Mouse (Mus musculus) intestine, embryonic 16.5 days (tissue): ENCODE measurements around the gene Cplx3. TPM values are rescaled to one million over a fixed set of nuclear protein-coding genes. Genes with fewer than 3 reads are reported as not detected.

Experiments
- ATAC-seq: fragments of 200-750 bp; cut with Nextera tagmentation; 2 replicates; pipeline ENCODE4 v1.8.0; 2017; ENCODE audit warnings: moderate TSS enrichment, moderate library complexity
- H3K27ac ChIP-seq: fragments of 300-500 bp; sonication (generic); 2 replicates; pipeline ENCODE4 v1.5.1; 2014; ENCODE audit warnings: mild to moderate bottlenecking, low read length
- H3K27me3 ChIP-seq: fragments of 300-500 bp; sonication (generic); replicated peaks from 2 replicates; pipeline ENCODE4 v1.6.1; 2014; ENCODE audit warnings: low read length, control low read depth, mixed read lengths; ENCODE audit not compliant: control insufficient read depth, insufficient read depth
- H3K36me3 ChIP-seq: fragments of 300-500 bp; sonication (generic); 2 replicates; pipeline ENCODE4 v1.6.1; 2014; ENCODE audit warnings: low read length, control low read depth; ENCODE audit not compliant: control insufficient read depth, insufficient read depth
- H3K4me1 ChIP-seq: fragments of 300-500 bp; sonication (generic); 2 replicates; pipeline ENCODE4 v1.6.1; 2014; ENCODE audit warnings: low read length, control low read depth, mixed read lengths; ENCODE audit not compliant: control insufficient read depth, insufficient read depth
- H3K4me2 ChIP-seq: fragments of 300-500 bp; sonication (generic); 2 replicates; pipeline ENCODE4 v1.6.1; 2014; ENCODE audit warnings: low read depth, low read length, control low read depth
- H3K4me3 ChIP-seq: fragments of 300-500 bp; sonication (generic); 2 replicates; pipeline ENCODE4 v1.5.1; 2014; ENCODE audit warnings: mild to moderate bottlenecking, low read length
- H3K9ac ChIP-seq: fragments of 300-500 bp; sonication (generic); 2 replicates; pipeline ENCODE4 v1.6.1; 2014; ENCODE audit warnings: low read depth, low read length
- H3K9me3 ChIP-seq: fragments of 300-500 bp; sonication (generic); 2 replicates; pipeline ENCODE4 v1.6.1; 2016; ENCODE audit warnings: low read length, control low read depth; ENCODE audit not compliant: control insufficient read depth
- WGBS: fragments of 180-500 bp; shearing (Covaris S2); extraction: QIAGEN DNeasy Blood & Tissue Kit; methylation state at CpG from one replicate; pipeline ENCODE4 v1.1.7; 2014; 5-methylcytosine and 5-hydroxymethylcytosine counted together
- polyA plus RNA-seq: library from polyadenylated mRNA; unstranded; fragments of >200 nt; fragmentation: Nextera tagmentation; extraction: Ambion mirVana; gene quantifications from 2 replicates; pipeline ENCODE4 v1.2.1, GENCODE M21; 2015

Gene Cplx3
- polyA plus RNA-seq, 1 experiment from 2014 or later, result not detected

- Histone ChIP-seq H3K4me1 (no peaks in the 10 kb centered on the region), H3K4me2 (no peak overlapping the region), H3K27ac (no peak overlapping the region), H3K4me3 (no peak overlapping the region), H3K9ac (no peak overlapping the region), H3K27me3 (peaks cover 9% of the 10 kb centered on the region), H3K36me3 (no peaks in the 10 kb centered on the region), H3K9me3 (no peaks in the 10 kb centered on the region)
- 56% methylated on average over 3 of the region's 3 CpGs for WGBS
- ATAC-seq, result no peak
These were observed 4.3 kb upstream of the Cplx3 start for GRCm38 (mm10) chr9:57610359-57610826.

- Histone ChIP-seq H3K9ac (no peak overlapping the region), H3K4me1 (no peaks in the 10 kb centered on the region), H3K4me3 (no peak overlapping the region), H3K4me2 (no peak overlapping the region), H3K27me3 (peaks cover 9% of the 10 kb centered on the region), H3K9me3 (no peaks in the 10 kb centered on the region), H3K27ac (no peak overlapping the region), H3K36me3 (no peaks in the 10 kb centered on the region)
- no peak for ATAC-seq
- WGBS, result 59% methylated on average over 3 of the region's 3 CpGs
These were observed 3.7 kb upstream of the Cplx3 start for GRCm38 (mm10) chr9:57609803-57610202.

- H3K4me3 ChIP-seq, result no peak overlapping the region
- ATAC-seq, result no peak
- no peak overlapping the region for H3K27ac ChIP-seq
- 21% methylated on average over 9 of the region's 9 CpGs for WGBS
- no peak overlapping the region for H3K4me2 ChIP-seq
- H3K4me1 ChIP-seq, result peaks cover 9% of the 10 kb centered on the region
- no peaks in the 10 kb centered on the region for H3K36me3 ChIP-seq
- no peaks in the 10 kb centered on the region for H3K9me3 ChIP-seq
- peaks cover 13% of the 10 kb centered on the region for H3K27me3 ChIP-seq
- H3K9ac ChIP-seq, result no peak overlapping the region
These were observed 578 bp downstream of the Cplx3 start for GRCm38 (mm10) chr9:57605503-57605902.

DNA sequence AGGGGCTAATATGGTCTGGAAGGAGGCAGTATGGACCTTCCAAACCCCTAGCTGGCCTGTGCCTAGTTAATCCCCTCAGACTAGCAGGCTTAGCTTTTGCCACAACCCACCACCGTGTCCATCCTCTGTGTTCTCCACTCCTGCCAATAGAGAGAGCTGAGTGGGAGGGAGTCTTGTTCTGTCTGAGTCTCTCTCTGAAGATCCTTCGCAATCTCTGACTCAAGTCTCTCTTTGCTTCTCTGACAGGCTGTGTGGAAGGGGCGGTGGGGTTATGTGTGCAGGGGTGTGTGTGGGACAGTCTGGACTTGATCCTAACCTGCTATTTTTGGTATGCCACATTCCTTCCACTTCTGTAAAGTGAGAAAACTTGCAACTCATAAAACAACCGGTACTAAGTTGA, 1.2 kb downstream of the Cplx3 start:
- Histone ChIP-seq H3K36me3 (no peaks in the 10 kb centered on the region), H3K27me3 (peaks cover 13% of the 10 kb centered on the region), H3K4me2 (no peak overlapping the region), H3K4me3 (no peak overlapping the region), H3K27ac (no peak overlapping the region), H3K9me3 (no peaks in the 10 kb centered on the region), H3K9ac (no peak overlapping the region), H3K4me1 (peaks cover 14% of the 10 kb centered on the region)
- no peak for ATAC-seq
- WGBS, result 75% methylated on average over 4 of the region's 4 CpGs

DNA sequence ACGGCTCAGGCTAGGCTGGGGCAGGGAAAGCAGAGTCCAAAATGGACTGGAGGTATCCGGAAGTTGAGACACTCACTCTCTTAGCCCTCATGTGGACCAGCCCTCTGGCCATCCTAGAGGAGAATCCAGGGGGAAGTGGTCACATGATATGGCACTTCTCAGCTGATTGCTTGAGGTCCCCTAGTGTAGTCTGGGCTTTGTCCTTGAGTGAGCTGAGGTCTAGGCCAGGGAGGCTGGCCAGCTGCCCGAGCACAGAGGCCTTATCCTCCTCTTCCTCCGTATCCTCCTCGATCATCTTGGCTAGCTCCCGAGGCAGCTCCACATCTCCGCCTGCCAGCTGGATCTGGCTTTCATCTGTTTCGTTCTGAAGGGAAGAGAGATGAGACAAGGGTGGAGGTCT, 4.0 kb downstream of the Cplx3 start:
- Histone ChIP-seq H3K9me3 (no peaks in the 10 kb centered on the region), H3K27ac (no peak overlapping the region), H3K27me3 (peaks cover 10% of the 10 kb centered on the region), H3K36me3 (no peaks in the 10 kb centered on the region), H3K4me2 (no peak overlapping the region), H3K4me1 (peaks cover 27% of the 10 kb centered on the region), H3K9ac (no peak overlapping the region), H3K4me3 (no peak overlapping the region)
- ATAC-seq, result no peak
- WGBS, result 58% methylated on average over 8 of the region's 8 CpGs

DNA sequence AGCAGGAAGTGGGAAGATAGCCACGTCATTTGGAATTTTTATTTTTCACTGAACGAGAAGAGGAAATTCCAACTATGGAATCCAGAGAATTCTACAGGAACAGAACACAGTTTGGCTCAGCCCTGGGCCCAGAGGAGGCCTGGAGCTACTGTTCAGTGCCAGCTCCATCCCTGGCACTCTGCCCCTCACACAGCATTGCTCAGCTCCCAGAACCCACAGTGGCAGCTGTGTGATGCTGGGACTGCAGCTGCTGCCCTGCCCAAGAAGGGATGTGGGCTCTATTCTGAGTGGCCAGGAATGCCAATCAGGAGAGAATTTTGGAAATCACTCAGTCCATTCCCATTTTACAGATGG, 4.8 kb downstream of the Cplx3 start:
- Histone ChIP-seq H3K27ac (no peak overlapping the region), H3K9me3 (no peaks in the 10 kb centered on the region), H3K27me3 (peaks cover 7% of the 10 kb centered on the region), H3K4me3 (no peak overlapping the region), H3K36me3 (no peaks in the 10 kb centered on the region), H3K9ac (no peak overlapping the region), H3K4me1 (peaks cover 27% of the 10 kb centered on the region), H3K4me2 (no peak overlapping the region)
- 0 out of 2 replicates have a peak, but pooled peaks have one; percentile 21 for ATAC-seq
- 13% methylated on average over 2 of the region's 2 CpGs for WGBS

DNA sequence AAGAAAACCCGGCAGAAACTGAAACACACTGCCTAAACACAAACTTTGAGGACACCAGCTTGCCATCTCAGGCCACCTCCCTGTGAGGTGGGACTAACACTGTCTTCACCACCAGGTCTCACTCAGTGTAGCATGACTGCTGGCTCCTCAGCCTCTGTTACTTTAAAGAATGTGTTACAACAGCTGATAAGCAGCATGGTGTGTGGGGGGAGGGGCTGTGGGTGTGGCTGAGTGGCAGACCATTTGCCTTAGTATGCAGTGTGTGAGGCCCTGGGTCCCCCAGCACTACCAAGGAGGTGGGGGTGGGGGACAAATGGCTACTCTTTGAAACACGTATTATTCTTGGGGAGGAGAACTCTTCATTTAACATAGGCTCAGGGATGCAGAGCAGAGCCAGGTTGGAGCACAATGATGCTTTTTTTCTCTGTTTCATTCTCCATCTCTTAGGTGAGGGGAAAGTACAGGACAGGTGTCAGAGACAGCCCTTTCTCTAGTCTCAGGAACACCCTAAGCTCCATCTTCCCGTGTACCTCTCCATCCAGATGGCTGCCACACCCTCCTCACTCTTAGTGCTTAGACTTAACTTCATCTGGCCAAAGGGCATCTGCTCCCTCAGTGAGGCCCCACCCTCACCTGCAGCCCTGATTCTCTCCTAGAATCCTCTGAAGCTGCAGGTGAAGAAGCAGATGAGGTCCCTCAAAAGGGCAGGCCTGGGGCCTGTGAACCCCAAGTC, 5.3 kb downstream of the Cplx3 start:
- Histone ChIP-seq H3K36me3 (no peaks in the 10 kb centered on the region), H3K9me3 (no peaks in the 10 kb centered on the region), H3K4me2 (no peak overlapping the region), H3K27me3 (peaks cover 4% of the 10 kb centered on the region; the same call in 1 of the 2 replicates), H3K27ac (no peak overlapping the region), H3K4me1 (peaks cover 27% of the 10 kb centered on the region), H3K9ac (no peak overlapping the region), H3K4me3 (no peak overlapping the region)
- 3% methylated on average over 3 of the region's 3 CpGs for WGBS
- ATAC-seq, result peak; percentile 88

DNA sequence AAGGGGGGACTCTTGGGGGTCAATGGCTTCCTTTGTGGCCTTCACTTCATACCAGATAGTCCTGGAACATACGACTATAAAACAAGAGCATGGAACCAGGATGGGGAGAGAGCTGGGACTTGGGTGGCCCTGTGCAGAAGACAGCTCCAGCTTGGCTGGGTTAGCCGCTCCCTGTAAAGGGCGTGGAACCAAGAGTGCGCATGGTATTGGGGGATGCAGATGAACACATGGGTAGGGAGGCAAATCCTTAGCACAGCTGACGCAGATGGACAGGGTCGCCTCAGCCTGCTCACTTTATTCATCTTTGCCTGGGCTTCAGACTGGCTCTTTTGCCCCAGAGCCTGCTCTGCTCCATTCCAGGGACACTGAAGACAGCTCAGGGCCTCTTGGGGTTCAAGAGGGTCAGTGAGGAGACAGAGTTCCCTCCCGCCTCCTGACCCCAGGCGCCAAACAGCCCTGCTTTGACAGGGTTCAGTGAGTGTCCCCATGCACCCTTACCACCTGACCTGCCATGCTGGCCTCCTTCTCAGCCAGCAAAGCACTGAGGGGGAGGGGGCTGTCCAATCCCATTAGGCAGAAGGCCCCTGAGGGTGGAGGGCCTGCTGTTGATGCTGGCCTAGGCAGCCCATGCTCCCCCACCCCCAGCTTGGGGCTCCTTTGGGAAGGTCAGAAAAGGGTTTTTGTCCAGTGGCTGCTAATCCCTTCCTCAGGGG, 7.1 kb downstream of the Cplx3 start:
- Histone ChIP-seq H3K27me3 (no peaks in the 10 kb centered on the region), H3K36me3 (no peaks in the 10 kb centered on the region), H3K9ac (0 out of 2 replicates have a peak overlapping the region, but pooled peaks have one; percentile 13), H3K4me2 (no peak overlapping the region), H3K4me1 (peaks cover 27% of the 10 kb centered on the region), H3K9me3 (no peaks in the 10 kb centered on the region), H3K4me3 (no peak overlapping the region), H3K27ac (no peak overlapping the region)
- WGBS, result 57% methylated on average over 8 of the region's 8 CpGs
- no peak for ATAC-seq

- H3K4me1 ChIP-seq, result peaks cover 27% of the 10 kb centered on the region
- no peak overlapping the region for H3K4me2 ChIP-seq
- H3K27ac ChIP-seq, result no peak overlapping the region
- no peak overlapping the region for H3K4me3 ChIP-seq
- H3K27me3 ChIP-seq, result no peaks in the 10 kb centered on the region
- H3K9me3 ChIP-seq, result no peaks in the 10 kb centered on the region
- WGBS, result 27% methylated on average over 4 of the region's 4 CpGs
- no peak overlapping the region for H3K9ac ChIP-seq
- ATAC-seq, result no peak
- H3K36me3 ChIP-seq, result 0 out of 2 replicates have a peak, but pooled peaks cover under 1% of the 10 kb centered on the region
These were observed 8.1 kb downstream of the Cplx3 start for GRCm38 (mm10) chr9:57597929-57598382.
